Mouse (Mus musculus) stomach, postnatal 0 days (tissue): ENCODE measurements around the gene Stac2.

Experiments
- CTCF ChIP-seq: IDR thresholded peaks from 2 replicates; pipeline ENCODE4 v1.5.1; 2016; ENCODE audit warnings: antibody characterized with exemption, low read depth, mild to moderate bottlenecking, moderate library complexity
- EP300 ChIP-seq: optimal IDR thresholded peaks from 2 replicates; pipeline ENCODE3; 2016; ENCODE audit warnings: antibody characterized with exemption

- no peak for TF ChIP-seq EP300
- TF ChIP-seq CTCF, result peak; percentile 33
These were observed 7.7 kb downstream of the Stac2 start for GRCm38 (mm10) chr11:98045596-98045995.
